Mouse (Mus musculus): ENCODE data around the gene Exoc4. TPM values are rescaled to one million over a fixed set of nuclear protein-coding genes. Genes with fewer than 3 reads are reported as not detected.

Gene Exoc4
- polyA plus RNA-seq, 1 experiment from 2014 or later: 59.0 TPM

- Histone ChIP-seq H3K9ac (replicated peaks) (no peak overlapping the region), H3K4me3 (no peak overlapping the region), H3K27ac (replicated peaks) (peak overlapping the region; percentile 76), H3K4me2 (replicated peaks) (no peak overlapping the region), H3K27me3 (no peaks in the 10 kb centered on the region), H3K4me1 (peaks cover 16% of the 10 kb centered on the region), H3K9me3 (no peaks in the 10 kb centered on the region), H3K36me3 (no peaks in the 10 kb centered on the region)
- ATAC-seq (replicated peaks): peak; percentile 35; the same call in 1 of the 2 replicates
- 11% methylated on average over 6 of the region's 6 CpGs for WGBS
Measured at GRCm38 (mm10) chr6:33496141-33496855, 247.4 kb downstream of the Exoc4 start.

- Histone ChIP-seq H3K4me1 (peaks cover 16% of the 10 kb centered on the region), H3K9me3 (no peaks in the 10 kb centered on the region), H3K27me3 (no peaks in the 10 kb centered on the region), H3K4me3 (no peak overlapping the region), H3K9ac (replicated peaks) (no peak overlapping the region), H3K27ac (replicated peaks) (peak overlapping the region; percentile 17), H3K4me2 (replicated peaks) (no peak overlapping the region), H3K36me3 (no peaks in the 10 kb centered on the region)
- ATAC-seq (replicated peaks): no peak
Measured at GRCm38 (mm10) chr6:33497348-33497747, 248.5 kb downstream of the Exoc4 start.

GRCm38 (mm10) chr6:33502388-33502787, 253.5 kb downstream of the Exoc4 start:
- no peaks in the 10 kb centered on the region for H3K9me3 ChIP-seq
- no peak overlapping the region for H3K4me3 ChIP-seq
- no peak overlapping the region for H3K4me2 ChIP-seq (replicated peaks)
- no peak overlapping the region for H3K9ac ChIP-seq (replicated peaks)
- H3K27me3 ChIP-seq: no peaks in the 10 kb centered on the region
- no peaks in the 10 kb centered on the region for H3K36me3 ChIP-seq
- H3K4me1 ChIP-seq: peaks cover 2% of the 10 kb centered on the region
- no peak for ATAC-seq (replicated peaks)
- H3K27ac ChIP-seq (replicated peaks): no peak overlapping the region
- WGBS: 58% methylated on average over 4 of the region's 4 CpGs

- no peak overlapping the region for H3K4me2 ChIP-seq (replicated peaks)
- no peak overlapping the region for H3K27ac ChIP-seq (replicated peaks)
- no peaks in the 10 kb centered on the region for H3K4me1 ChIP-seq
- H3K27me3 ChIP-seq: no peaks in the 10 kb centered on the region
- 86% methylated on average over 3 of the region's 3 CpGs for WGBS
- no peak overlapping the region for H3K9ac ChIP-seq (replicated peaks)
- no peak for ATAC-seq (replicated peaks)
- H3K9me3 ChIP-seq: no peaks in the 10 kb centered on the region
- H3K36me3 ChIP-seq: no peaks in the 10 kb centered on the region
- H3K4me3 ChIP-seq: no peak overlapping the region
Measured at GRCm38 (mm10) chr6:33503381-33503780, 254.5 kb downstream of the Exoc4 start.

GRCm38 (mm10) chr6:33507134-33507533, 258.2 kb downstream of the Exoc4 start:
- no peak overlapping the region for H3K4me2 ChIP-seq (replicated peaks)
- ATAC-seq (replicated peaks): 0 out of 2 replicates have a peak, but pooled peaks have one; percentile 63
- no peak overlapping the region for H3K4me3 ChIP-seq
- no peaks in the 10 kb centered on the region for H3K9me3 ChIP-seq
- no peaks in the 10 kb centered on the region for H3K27me3 ChIP-seq
- no peak overlapping the region for H3K9ac ChIP-seq (replicated peaks)
- no peaks in the 10 kb centered on the region for H3K4me1 ChIP-seq
- no peaks in the 10 kb centered on the region for H3K36me3 ChIP-seq
- peak overlapping the region; percentile 67 for H3K27ac ChIP-seq (replicated peaks)

- no peaks in the 10 kb centered on the region for H3K27me3 ChIP-seq
- H3K27ac ChIP-seq (replicated peaks): 0 out of 2 replicates have a peak overlapping the region, but pooled peaks have one; percentile 9
Measured at GRCm38 (mm10) chr6:33515391-33515790, 266.5 kb downstream of the Exoc4 start.

GRCm38 (mm10) chr6:33516798-33517197, 267.9 kb downstream of the Exoc4 start:
- H3K27ac ChIP-seq (replicated peaks): no peak overlapping the region
- H3K9ac ChIP-seq (replicated peaks): no peak overlapping the region
- ATAC-seq (replicated peaks): no peak
- no peak overlapping the region for H3K4me2 ChIP-seq (replicated peaks)
- H3K36me3 ChIP-seq: no peaks in the 10 kb centered on the region
- H3K27me3 ChIP-seq: no peaks in the 10 kb centered on the region
- H3K9me3 ChIP-seq: no peaks in the 10 kb centered on the region
- WGBS: 86% methylated on average over 6 of the region's 6 CpGs
- peaks cover 8% of the 10 kb centered on the region; the same call in 1 of the 2 replicates for H3K4me1 ChIP-seq
- no peak overlapping the region for H3K4me3 ChIP-seq

More at GRCm38 (mm10) chr6:33515391-33515790, 266.5 kb downstream of the Exoc4 start:
- no peaks in the 10 kb centered on the region for H3K9me3 ChIP-seq
- ATAC-seq (replicated peaks): no peak
- no peak overlapping the region for H3K4me3 ChIP-seq
- WGBS: 26% methylated on average over 4 of the region's 4 CpGs
- H3K9ac ChIP-seq (replicated peaks): no peak overlapping the region
- no peaks in the 10 kb centered on the region for H3K36me3 ChIP-seq
- H3K4me1 ChIP-seq: peaks cover 8% of the 10 kb centered on the region; the same call in 1 of the 2 replicates
- no peak overlapping the region for H3K4me2 ChIP-seq (replicated peaks)

GRCm38 (mm10) chr6:33517890-33518410, 269.1 kb downstream of the Exoc4 start:
- no peak overlapping the region for H3K27ac ChIP-seq (replicated peaks)
- no peak overlapping the region for H3K4me2 ChIP-seq (replicated peaks)
- H3K27me3 ChIP-seq: no peaks in the 10 kb centered on the region
- no peaks in the 10 kb centered on the region for H3K36me3 ChIP-seq
- 39% methylated on average over 5 of the region's 5 CpGs for WGBS
- no peak overlapping the region for H3K9ac ChIP-seq (replicated peaks)
- H3K9me3 ChIP-seq: no peaks in the 10 kb centered on the region
- H3K4me3 ChIP-seq: no peak overlapping the region
- peaks cover 8% of the 10 kb centered on the region; the same call in 1 of the 2 replicates for H3K4me1 ChIP-seq
- no peak for ATAC-seq (replicated peaks)

- Histone ChIP-seq H3K4me1 (peaks cover 12% of the 10 kb centered on the region; the same call in 1 of the 2 replicates), H3K4me3 (no peak overlapping the region), H3K36me3 (no peaks in the 10 kb centered on the region), H3K9ac (replicated peaks) (no peak overlapping the region), H3K9me3 (no peaks in the 10 kb centered on the region), H3K4me2 (replicated peaks) (no peak overlapping the region), H3K27ac (replicated peaks) (peak overlapping the region; percentile 84), H3K27me3 (no peaks in the 10 kb centered on the region)
- 46% methylated on average over 7 of the region's 7 CpGs for WGBS
- ATAC-seq (replicated peaks): peak; percentile 94
Measured at GRCm38 (mm10) chr6:33525695-33526366, 276.9 kb downstream of the Exoc4 start.

- ATAC-seq (replicated peaks): no peak
- Histone ChIP-seq H3K9me3 (no peaks in the 10 kb centered on the region), H3K4me1 (no peaks in the 10 kb centered on the region), H3K27ac (replicated peaks) (no peak overlapping the region), H3K9ac (replicated peaks) (no peak overlapping the region), H3K4me2 (replicated peaks) (no peak overlapping the region), H3K36me3 (no peaks in the 10 kb centered on the region), H3K4me3 (no peak overlapping the region), H3K27me3 (no peaks in the 10 kb centered on the region)
- 66% methylated on average over 1 of the region's 1 CpGs for WGBS
Measured at GRCm38 (mm10) chr6:33540356-33540755, 291.5 kb downstream of the Exoc4 start.

GRCm38 (mm10) chr6:33542712-33543111, 293.8 kb downstream of the Exoc4 start:
- ATAC-seq (replicated peaks): no peak
- H3K4me3 ChIP-seq: no peak overlapping the region

GRCm38 (mm10) chr6:33551934-33552333, 303.0 kb downstream of the Exoc4 start:
- Histone ChIP-seq H3K27me3 (no peaks in the 10 kb centered on the region), H3K9ac (replicated peaks) (no peak overlapping the region), H3K4me2 (replicated peaks) (no peak overlapping the region), H3K36me3 (no peaks in the 10 kb centered on the region), H3K9me3 (no peaks in the 10 kb centered on the region), H3K27ac (replicated peaks) (0 out of 2 replicates have a peak overlapping the region, but pooled peaks have one; percentile 19), H3K4me3 (no peak overlapping the region), H3K4me1 (peaks cover 11% of the 10 kb centered on the region)
- WGBS: 55% methylated on average over 4 of the region's 4 CpGs
- ATAC-seq (replicated peaks): no peak

More at GRCm38 (mm10) chr6:33542712-33543111, 293.8 kb downstream of the Exoc4 start:
- WGBS: 73% methylated on average over 6 of the region's 6 CpGs
- H3K9me3 ChIP-seq: no peaks in the 10 kb centered on the region
- no peak overlapping the region for H3K4me2 ChIP-seq (replicated peaks)
- no peaks in the 10 kb centered on the region for H3K36me3 ChIP-seq
- H3K27me3 ChIP-seq: no peaks in the 10 kb centered on the region
- H3K9ac ChIP-seq (replicated peaks): no peak overlapping the region
- no peaks in the 10 kb centered on the region for H3K4me1 ChIP-seq
- H3K27ac ChIP-seq (replicated peaks): peak overlapping the region; percentile 50

Data from forebrain, embryonic 15.5 days (tissue).